Mouse (Mus musculus) E14TG2a.4 (cell line): Measurements from ENCODE around the gene Nfic.

ENCODE experiments used
- CTCF ChIP-seq: conservative IDR thresholded peaks from 2 replicates; pipeline ENCODE4 v1.5.1; 2014; ENCODE audit warnings: low read length
- POU5F1 ChIP-seq: IDR thresholded peaks from 2 replicates; pipeline ENCODE4 v1.6.1; 2014; ENCODE audit warnings: low read length, borderline replicate concordance

GRCm38 (mm10) chr10:81456983-81457563 lies 1.6 kb upstream of the Nfic start:
- TF ChIP-seq CTCF (no peak), POU5F1 (no peak)
